ENCODE assay signal across 8 mouse cellular contexts in genomic region chr11:70229260-70230010, GRCm38 (mm10). TPM values are rescaled to one million over a fixed set of nuclear protein-coding genes. Genes with fewer than 3 reads are reported as not detected.
DNase-seq lines count a peak whose midpoint lies in the region; ATAC-seq and TF ChIP-seq lines count a peak whose summit lies in the region.

Bcl6b (minus strand) TSS chr11:70229798.

- WGBS in cerebellum, adult 2 months, result 2% methylated on average over 39 of the region's 39 CpGs
- 3% methylated on average over 39 of the region's 39 CpGs for WGBS in forebrain, embryonic 11.5 days
- WGBS in hindbrain, embryonic 15.5 days, result 3% methylated on average over 39 of the region's 39 CpGs
- 1% methylated on average over 39 of the region's 39 CpGs for WGBS in lung, embryonic 16.5 days

- H3K27ac ChIP-seq in cerebellum, adult 2 months (ENCODE audit: insufficient read depth, low read length), result no peak within 1 kb of the TSS
- 0 out of 2 replicates have a peak within 1 kb of the TSS, but pooled peaks have one; percentile 38 for H3K27ac ChIP-seq in ES-Bruce4 (ENCODE audit: insufficient read depth, low read length)
- peak within 1 kb of the TSS; percentile 37; the same call in 1 of the 2 replicates for H3K27ac ChIP-seq in forebrain, embryonic 11.5 days (ENCODE audit: low read depth, low read length)
- H3K27ac ChIP-seq in hindbrain, embryonic 15.5 days (replicated peaks), result peak within 1 kb of the TSS; percentile 21; the same call in 1 of the 2 replicates
- peak within 1 kb of the TSS; percentile 93 for H3K27ac ChIP-seq in lung, embryonic 16.5 days (ENCODE audit: low read length)

- H3K27me3 ChIP-seq in cerebellum, adult 2 months (ENCODE audit: control insufficient read depth, insufficient read depth, low read length), result no peaks in the 10 kb centered on the region
- H3K27me3 ChIP-seq in ES-Bruce4 (ENCODE audit: control insufficient read depth, insufficient read depth, low read length, poor library complexity, severe bottlenecking), result no peaks in the 10 kb centered on the region
- peaks cover 51% of the 10 kb centered on the region for H3K27me3 ChIP-seq in forebrain, embryonic 11.5 days (ENCODE audit: control insufficient read depth, insufficient read depth, low read length)
- H3K27me3 ChIP-seq in hindbrain, embryonic 15.5 days, result peaks cover 49% of the 10 kb centered on the region
- H3K27me3 ChIP-seq in lung, embryonic 16.5 days (ENCODE audit: control insufficient read depth, insufficient read depth, low read depth, low read length), result peaks cover 20% of the 10 kb centered on the region

- no peaks in the 10 kb centered on the region for H3K9me3 ChIP-seq in ES-Bruce4 (replicated peaks; ENCODE audit: control insufficient read depth, insufficient read depth, low read length, poor library complexity, severe bottlenecking)
- no peaks in the 10 kb centered on the region for H3K9me3 ChIP-seq in forebrain, embryonic 11.5 days (ENCODE audit: control insufficient read depth, low read length)
- no peaks in the 10 kb centered on the region for H3K9me3 ChIP-seq in hindbrain, embryonic 15.5 days
- H3K9me3 ChIP-seq in lung, embryonic 16.5 days (ENCODE audit: control insufficient read depth, low read length), result no peaks in the 10 kb centered on the region

- no peak for TF ChIP-seq EP300 in ES-Bruce4 (IDR thresholded peaks at IDR 0.05; ENCODE audit: insufficient read depth, low read depth, low read length)

- no peaks in the 10 kb centered on the region; the same call in 1 of the 2 replicates for H3K36me3 ChIP-seq in ES-Bruce4 (ENCODE audit: control insufficient read depth, insufficient read depth, low read length, poor library complexity, severe bottlenecking)
- H3K36me3 ChIP-seq in forebrain, embryonic 11.5 days (ENCODE audit: control insufficient read depth, insufficient read depth, low read length), result no peaks in the 10 kb centered on the region
- no peaks in the 10 kb centered on the region for H3K36me3 ChIP-seq in hindbrain, embryonic 15.5 days
- H3K36me3 ChIP-seq in lung, embryonic 16.5 days (ENCODE audit: control insufficient read depth, insufficient read depth, low read length), result no peaks in the 10 kb centered on the region

- no peak for TF ChIP-seq POLR2A in cerebellum, adult 2 months (IDR thresholded peaks at IDR 0.05; ENCODE audit: borderline replicate concordance, insufficient read depth, low read length)
- TF ChIP-seq POLR2A in ES-Bruce4 (IDR thresholded peaks at IDR 0.05; ENCODE audit: insufficient read depth, low read length), result no peak

- peaks cover 8% of the 10 kb centered on the region for H3K4me1 ChIP-seq in cerebellum, adult 2 months (ENCODE audit: control insufficient read depth, insufficient read depth, low read length)
- peaks cover 3% of the 10 kb centered on the region for H3K4me1 ChIP-seq in ES-Bruce4 (ENCODE audit: control insufficient read depth, insufficient read depth, low read length)
- peaks cover 11% of the 10 kb centered on the region for H3K4me1 ChIP-seq in forebrain, embryonic 11.5 days (replicated peaks; ENCODE audit: control insufficient read depth, insufficient read depth, low read length)
- peaks cover 46% of the 10 kb centered on the region for H3K4me1 ChIP-seq in hindbrain, embryonic 15.5 days (replicated peaks)
- peaks cover 37% of the 10 kb centered on the region for H3K4me1 ChIP-seq in lung, embryonic 16.5 days (replicated peaks; ENCODE audit: control insufficient read depth, insufficient read depth, low read length)

- DNase-seq in cerebellum, adult 2 months, result no peak
- DNase-seq in forebrain, embryonic 11.5 days (ENCODE audit: low spot score), result peak; percentile 69
- no peak for DNase-seq in c-Kit-positive CD71-positive TER-119-positive erythroid progenitor cells, embryonic 14.5 days (ENCODE audit: low spot score)
- DNase-seq in T-cell, adult 2 months (ENCODE audit: low spot score), result no peak

- no peak for ATAC-seq in cerebellum, adult (ENCODE audit: insufficient number of reproducible peaks, low FRiP score, low TSS enrichment)
- no peak for ATAC-seq in forebrain, embryonic 11.5 days (replicated peaks; ENCODE audit: low FRiP score)
- no peak; the same call in 1 of the 2 replicates for ATAC-seq in hindbrain, embryonic 15.5 days (ENCODE audit: low FRiP score, low read depth)
- peak; percentile 21; the same call in 1 of the 2 replicates for ATAC-seq in lung, embryonic 16.5 days (ENCODE audit: low read depth)

- H3K9ac ChIP-seq in ES-Bruce4 (ENCODE audit: low read depth, poor library complexity, severe bottlenecking), result peak within 1 kb of the TSS; percentile 49
- peak within 1 kb of the TSS; percentile 32; the same call in 1 of the 2 replicates for H3K9ac ChIP-seq in forebrain, embryonic 11.5 days (ENCODE audit: low read length)
- no peak within 1 kb of the TSS for H3K9ac ChIP-seq in hindbrain, embryonic 15.5 days
- H3K9ac ChIP-seq in lung, embryonic 16.5 days (ENCODE audit: low read length), result peak within 1 kb of the TSS; percentile 65

- no peak for TF ChIP-seq CTCF in cerebellum, adult 2 months (IDR thresholded peaks at IDR 0.05; ENCODE audit: borderline replicate concordance, insufficient read depth, low read depth, low read length)
- no peak for TF ChIP-seq CTCF in ES-Bruce4 (IDR thresholded peaks at IDR 0.05; ENCODE audit: low read depth, low read length)

- H3K4me3 ChIP-seq in cerebellum, adult 2 months (replicated peaks; ENCODE audit: insufficient read depth, low read depth, low read length), result peak within 1 kb of the TSS; percentile 32
- H3K4me3 ChIP-seq in ES-Bruce4 (ENCODE audit: low read depth, low read length), result peak within 1 kb of the TSS; percentile 81
- H3K4me3 ChIP-seq in forebrain, embryonic 11.5 days (ENCODE audit: low read depth, low read length), result peak within 1 kb of the TSS; percentile 24
- H3K4me3 ChIP-seq in hindbrain, embryonic 15.5 days, result peak within 1 kb of the TSS; percentile 23
- H3K4me3 ChIP-seq in lung, embryonic 16.5 days (ENCODE audit: low read length), result peak within 1 kb of the TSS; percentile 48

- peak within 1 kb of the TSS; percentile 38 for H3K4me2 ChIP-seq in forebrain, embryonic 11.5 days (ENCODE audit: low read depth, low read length, severe bottlenecking)
- H3K4me2 ChIP-seq in hindbrain, embryonic 15.5 days, result peak within 1 kb of the TSS; percentile 53
- peak within 1 kb of the TSS; percentile 61 for H3K4me2 ChIP-seq in lung, embryonic 16.5 days (ENCODE audit: low read depth, low read length)

RNA-seq across cellular contexts. Expression of gene Bcl6b, which starts in this region (rescaled TPM):
- polyA plus RNA-seq in cerebellum, adult 2 months (2012; rRNA removed), result 1.1 and 1.4 TPM in 2 replicates
- 4.1 TPM in 2 replicates for polyA plus RNA-seq in ES-Bruce4 (2011; ENCODE audit: insufficient read depth, insufficient read length, low read depth, missing spikeins)
- polyA plus RNA-seq in forebrain, embryonic 11.5 days (2014; fragmentation: Nextera tagmentation; extraction: Ambion mirVana), result 4.9 and 6.8 TPM in 2 replicates
- 5.5 and 5.6 TPM in 2 replicates for polyA plus RNA-seq in hindbrain, embryonic 15.5 days (2015; fragmentation: Nextera tagmentation; extraction: Ambion mirVana)
- 36.2 and 37.1 TPM in 2 replicates for polyA plus RNA-seq in lung, embryonic 16.5 days (2015; fragmentation: Nextera tagmentation; extraction: Ambion mirVana)

Comparison
In these comparisons a context has a peak if more than half of its experiments do, and no peak if none do; other contexts are left out.
1. H3K4me3 ChIP-seq: peak in every context shown above with its lines; median percentile 81 in ES-Bruce4; 48 in lung, embryonic 16.5 days; 32 in cerebellum, adult 2 months; 24 in forebrain, embryonic 11.5 days; 23 in hindbrain, embryonic 15.5 days.